Mouse (Mus musculus): Measurements from ENCODE around the gene Masp2. TPM values are rescaled to one million over a fixed set of nuclear protein-coding genes. Genes with fewer than 3 reads are reported as not detected.

Gene Masp2
- polyA plus RNA-seq, 1 experiment = 1.6 TPM

GRCm38 (mm10) chr4:148622485-148622884 lies 20.1 kb downstream of the Masp2 start:
- no peak for TF ChIP-seq POLR2A (IDR thresholded peaks at IDR 0.05; ENCODE audit: borderline replicate concordance, extremely low read depth, insufficient read depth, insufficient read length, poor library complexity, severe bottlenecking)
- TF ChIP-seq CTCF (IDR thresholded peaks at IDR 0.05; ENCODE audit: borderline replicate concordance, extremely low read depth, insufficient read depth, insufficient read length) = no peak
- no peak for DNase-seq (ENCODE audit: low read depth)

- TF ChIP-seq POLR2A (IDR thresholded peaks at IDR 0.05; ENCODE audit: borderline replicate concordance, extremely low read depth, insufficient read depth, insufficient read length, poor library complexity, severe bottlenecking) (no peak), CTCF (IDR thresholded peaks at IDR 0.05; ENCODE audit: borderline replicate concordance, extremely low read depth, insufficient read depth, insufficient read length) (no peak)
Measured at GRCm38 (mm10) chr4:148623609-148624008, 21.3 kb downstream of the Masp2 start.

GRCm38 (mm10) chr4:148625010-148625409 lies 22.7 kb downstream of the Masp2 start:
- no peak for DNase-seq (ENCODE audit: low read depth)
- TF ChIP-seq POLR2A (IDR thresholded peaks at IDR 0.05; ENCODE audit: borderline replicate concordance, extremely low read depth, insufficient read depth, insufficient read length, poor library complexity, severe bottlenecking) (no peak), CTCF (IDR thresholded peaks at IDR 0.05; ENCODE audit: borderline replicate concordance, extremely low read depth, insufficient read depth, insufficient read length) (no peak)

More at GRCm38 (mm10) chr4:148623609-148624008, 21.3 kb downstream of the Masp2 start:
- no peak for DNase-seq (ENCODE audit: low read depth)

GRCm38 (mm10) chr4:148625756-148626622 lies 23.6 kb downstream of the Masp2 start:
- peak; percentile 80 for DNase-seq (ENCODE audit: low read depth)
- TF ChIP-seq CTCF (IDR thresholded peaks at IDR 0.05; ENCODE audit: borderline replicate concordance, extremely low read depth, insufficient read depth, insufficient read length) (no peak), POLR2A (IDR thresholded peaks at IDR 0.05; ENCODE audit: borderline replicate concordance, extremely low read depth, insufficient read depth, insufficient read length, poor library complexity, severe bottlenecking) (no peak)

GRCm38 (mm10) chr4:148626623-148627185 lies 24.4 kb downstream of the Masp2 start, which contains the start of gene Tardbp:
Gene Tardbp (minus strand): TSS chr4:148627019.
- DNase-seq (ENCODE audit: low read depth) = peak; percentile 98
- TF ChIP-seq POLR2A (IDR thresholded peaks at IDR 0.05; ENCODE audit: borderline replicate concordance, extremely low read depth, insufficient read depth, insufficient read length, poor library complexity, severe bottlenecking) (peak; percentile 92), CTCF (IDR thresholded peaks at IDR 0.05; ENCODE audit: borderline replicate concordance, extremely low read depth, insufficient read depth, insufficient read length) (no peak)

GRCm38 (mm10) chr4:148627246-148627645 lies 24.9 kb downstream of the Masp2 start:
- no peak for DNase-seq (ENCODE audit: low read depth)
- TF ChIP-seq CTCF (IDR thresholded peaks at IDR 0.05; ENCODE audit: borderline replicate concordance, extremely low read depth, insufficient read depth, insufficient read length) (no peak), POLR2A (IDR thresholded peaks at IDR 0.05; ENCODE audit: borderline replicate concordance, extremely low read depth, insufficient read depth, insufficient read length, poor library complexity, severe bottlenecking) (no peak)

GRCm38 (mm10) chr4:148632013-148632692 lies 29.8 kb downstream of the Masp2 start:
- TF ChIP-seq CTCF (IDR thresholded peaks at IDR 0.05; ENCODE audit: borderline replicate concordance, extremely low read depth, insufficient read depth, insufficient read length) = no peak
- no peak for TF ChIP-seq POLR2A (IDR thresholded peaks at IDR 0.05; ENCODE audit: borderline replicate concordance, extremely low read depth, insufficient read depth, insufficient read length, poor library complexity, severe bottlenecking)
- DNase-seq (ENCODE audit: low read depth) = no peak

- TF ChIP-seq POLR2A (IDR thresholded peaks at IDR 0.05; ENCODE audit: borderline replicate concordance, extremely low read depth, insufficient read depth, insufficient read length, poor library complexity, severe bottlenecking) (no peak), CTCF (IDR thresholded peaks at IDR 0.05; ENCODE audit: borderline replicate concordance, extremely low read depth, insufficient read depth, insufficient read length) (no peak)
- DNase-seq (ENCODE audit: low read depth) = no peak
Measured at GRCm38 (mm10) chr4:148633395-148634061, 31.2 kb downstream of the Masp2 start.

- TF ChIP-seq POLR2A (IDR thresholded peaks at IDR 0.05; ENCODE audit: borderline replicate concordance, extremely low read depth, insufficient read depth, insufficient read length, poor library complexity, severe bottlenecking) (no peak), CTCF (IDR thresholded peaks at IDR 0.05; ENCODE audit: borderline replicate concordance, extremely low read depth, insufficient read depth, insufficient read length) (no peak)
- no peak for DNase-seq (ENCODE audit: low read depth)
Measured at GRCm38 (mm10) chr4:148635309-148635708, 33.0 kb downstream of the Masp2 start.

- TF ChIP-seq CTCF (IDR thresholded peaks at IDR 0.05; ENCODE audit: borderline replicate concordance, extremely low read depth, insufficient read depth, insufficient read length) (no peak), POLR2A (IDR thresholded peaks at IDR 0.05; ENCODE audit: borderline replicate concordance, extremely low read depth, insufficient read depth, insufficient read length, poor library complexity, severe bottlenecking) (no peak)
- peak; percentile 6 for DNase-seq (ENCODE audit: low read depth)
Measured at GRCm38 (mm10) chr4:148638302-148638701, 35.9 kb downstream of the Masp2 start.

- TF ChIP-seq POLR2A (IDR thresholded peaks at IDR 0.05; ENCODE audit: borderline replicate concordance, extremely low read depth, insufficient read depth, insufficient read length, poor library complexity, severe bottlenecking) = no peak
- TF ChIP-seq CTCF (IDR thresholded peaks at IDR 0.05; ENCODE audit: borderline replicate concordance, extremely low read depth, insufficient read depth, insufficient read length) = no peak
Measured at GRCm38 (mm10) chr4:148639455-148639854, 37.1 kb downstream of the Masp2 start.

More at GRCm38 (mm10) chr4:148639455-148639854, 37.1 kb downstream of the Masp2 start:
- DNase-seq (ENCODE audit: low read depth) = no peak

Measured in brain, embryonic 14.5 days (tissue).